Mouse (Mus musculus) ES-CJ7 (cell line): ENCODE measurements around the gene Syngr3.

Experiments
- DNase-seq: peaks from one replicate; pipeline ENCODE4 v3.0.0; 2011; ENCODE audit warnings: low read depth, low spot score

The Syngr3 gene

GRCm38 (mm10) chr17:24644875-24645721 lies 44.7 kb downstream of the Syngr3 start:
- DNase-seq = no peak

DNA sequence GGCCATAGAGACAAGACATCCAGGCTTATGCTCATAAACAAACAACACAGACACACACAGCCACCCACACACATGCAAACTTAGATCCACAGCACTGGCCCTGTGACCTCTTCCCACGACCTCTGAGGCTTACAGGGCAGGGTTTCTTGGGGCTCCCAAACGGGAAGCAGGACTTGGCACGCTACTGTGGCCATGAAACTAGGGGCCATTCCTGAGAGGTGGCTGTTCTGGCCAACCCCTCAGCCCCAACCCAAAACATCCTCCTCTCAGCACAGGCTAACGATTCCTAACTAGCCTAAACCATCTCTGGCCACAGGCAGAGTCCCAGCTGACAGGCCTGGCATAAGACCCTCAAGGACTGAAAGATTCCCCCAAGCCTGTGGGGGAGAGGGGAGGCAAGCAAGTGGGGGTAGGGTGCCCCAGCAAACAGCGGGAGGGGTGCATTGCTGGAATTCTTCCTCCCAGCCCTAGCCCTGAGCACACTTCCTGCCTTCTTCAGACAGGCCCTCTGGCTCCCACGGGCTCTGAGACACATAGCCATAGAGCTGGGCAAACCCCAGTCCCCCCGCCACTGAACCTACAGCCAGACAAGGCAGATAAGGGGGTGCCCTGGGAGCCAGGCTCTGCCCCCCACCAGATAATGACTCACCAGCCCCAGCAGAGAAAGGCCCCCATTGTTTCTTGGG lies 45.6 kb downstream of the Syngr3 start:
- DNase-seq = no peak

DNA sequence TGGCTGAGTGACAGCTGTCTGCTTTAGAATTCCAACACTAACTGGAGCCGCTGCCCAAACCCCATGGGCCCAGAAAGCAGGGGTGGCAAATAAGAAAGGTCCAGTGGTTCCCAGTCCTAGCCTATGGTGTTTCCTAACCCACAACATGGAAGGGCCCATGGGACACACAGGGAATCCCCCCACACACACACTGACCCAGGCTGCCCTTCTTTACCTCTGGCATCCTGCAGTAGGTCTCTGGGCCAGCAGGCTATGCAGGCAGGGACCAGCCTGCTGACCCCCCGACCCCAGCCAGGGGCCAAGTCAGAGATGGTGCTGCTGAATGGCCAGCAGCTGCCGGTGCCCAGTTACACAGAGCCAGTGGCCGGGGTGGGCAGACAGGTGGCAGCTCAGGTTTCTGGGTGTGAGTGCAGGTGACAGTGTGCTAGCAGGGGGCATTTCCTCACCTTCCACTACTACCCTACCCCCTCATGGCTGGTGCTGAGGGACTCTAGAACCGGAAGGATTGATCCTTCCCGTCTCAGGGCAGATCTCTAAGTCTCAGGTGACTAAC lies 46.9 kb downstream of the Syngr3 start:
- no peak for DNase-seq

DNA sequence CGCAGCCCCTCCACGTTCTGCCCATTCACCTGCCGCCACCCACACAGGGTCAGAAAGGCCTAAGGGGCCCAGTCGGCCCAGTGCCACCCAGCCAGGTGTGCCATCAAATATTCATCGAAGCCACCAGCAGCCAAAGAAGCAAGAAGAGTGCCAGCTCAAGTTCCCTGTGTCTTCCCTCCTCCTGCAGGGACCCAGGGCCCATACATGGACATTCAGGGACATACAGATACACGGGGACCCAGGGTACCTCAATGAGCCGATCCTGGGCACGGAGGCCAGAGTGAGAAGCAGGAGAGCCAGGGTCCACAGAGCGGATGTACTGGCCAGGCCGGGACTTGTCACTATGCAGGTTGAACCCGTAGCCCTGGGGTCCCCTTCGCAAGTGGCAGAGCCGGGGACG lies 47.8 kb downstream of the Syngr3 start:
- no peak for DNase-seq

- no peak for DNase-seq
These were observed 49.2 kb downstream of the Syngr3 start for GRCm38 (mm10) chr17:24640581-24640980.

- no peak for DNase-seq
These were observed 49.6 kb downstream of the Syngr3 start for GRCm38 (mm10) chr17:24640119-24640518.

GRCm38 (mm10) chr17:24639571-24639988 lies 50.2 kb downstream of the Syngr3 start:
- no peak for DNase-seq

DNA sequence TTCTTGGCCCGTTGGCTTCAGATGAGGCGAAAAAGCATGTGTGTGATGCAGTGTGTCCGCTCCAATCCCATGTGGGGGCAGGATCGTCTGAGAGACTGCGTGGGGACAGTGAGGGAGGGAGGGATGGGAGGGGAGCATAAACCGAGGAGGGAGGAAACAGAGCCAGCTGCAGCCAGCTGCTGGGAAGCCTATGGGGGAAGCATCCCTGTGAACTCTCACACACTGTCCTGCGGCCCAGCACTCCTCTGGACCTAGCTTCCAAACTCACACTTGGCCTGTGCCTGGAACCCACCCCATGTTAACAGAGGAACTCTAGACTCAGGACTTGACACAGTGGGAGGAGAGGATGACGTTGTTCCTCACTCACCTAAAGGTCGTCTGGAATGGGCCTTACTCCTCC lies 50.9 kb downstream of the Syngr3 start:
- DNase-seq = no peak

DNA sequence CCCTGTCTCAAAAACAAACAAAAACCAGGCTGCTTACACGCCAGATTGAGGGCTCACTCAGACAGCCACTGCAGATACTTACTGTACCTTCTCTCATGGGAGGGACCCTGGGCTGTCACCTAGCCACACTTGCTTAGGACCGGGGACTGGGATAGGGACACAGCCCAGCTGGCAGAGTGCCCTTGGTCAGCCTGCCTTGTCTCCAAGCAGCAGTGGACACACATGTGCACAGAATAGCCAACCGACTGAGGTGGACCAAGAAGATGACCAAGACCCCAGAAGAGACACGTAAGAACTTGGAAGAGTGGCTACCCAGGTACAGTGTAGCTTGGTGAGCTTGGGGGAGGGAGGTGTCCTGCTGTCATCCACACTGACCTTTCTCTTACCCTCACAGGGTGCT lies 51.5 kb downstream of the Syngr3 start:
- DNase-seq = no peak

GRCm38 (mm10) chr17:24636781-24637481 lies 52.8 kb downstream of the Syngr3 start:
- DNase-seq = peak; percentile 64

DNA sequence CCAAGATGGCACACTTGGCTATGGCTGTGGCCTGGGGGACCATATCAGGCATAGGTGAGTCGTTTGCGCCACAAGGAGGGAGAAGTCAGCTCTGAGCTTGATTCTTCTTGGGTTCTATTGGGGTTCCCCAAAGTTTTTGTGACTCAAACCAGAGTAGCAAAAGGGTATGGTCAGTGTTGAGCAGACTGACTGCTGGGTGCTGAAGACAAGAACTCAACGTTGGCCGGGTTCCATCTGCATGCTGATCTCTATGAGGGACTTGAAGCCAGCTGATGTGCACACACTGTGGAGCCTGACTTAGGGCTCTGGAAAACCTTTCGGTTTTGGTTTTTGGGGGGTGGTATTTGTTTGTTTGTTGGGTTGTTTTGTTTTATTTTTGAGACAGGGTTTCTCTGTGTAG lies 54.1 kb downstream of the Syngr3 start:
- DNase-seq = no peak
